Mouse (Mus musculus) c-Kit-negative CD71-positive TER-119-positive erythroid progenitor cells, embryonic 14.5 days (primary cell): ENCODE results near the gene Reln.

ENCODE experiments used
- DNase-seq: peaks from one replicate; pipeline ENCODE4 v3.0.0-alpha.2; 2013; ENCODE audit warnings: low read depth, low spot score

Gene Reln

DNA sequence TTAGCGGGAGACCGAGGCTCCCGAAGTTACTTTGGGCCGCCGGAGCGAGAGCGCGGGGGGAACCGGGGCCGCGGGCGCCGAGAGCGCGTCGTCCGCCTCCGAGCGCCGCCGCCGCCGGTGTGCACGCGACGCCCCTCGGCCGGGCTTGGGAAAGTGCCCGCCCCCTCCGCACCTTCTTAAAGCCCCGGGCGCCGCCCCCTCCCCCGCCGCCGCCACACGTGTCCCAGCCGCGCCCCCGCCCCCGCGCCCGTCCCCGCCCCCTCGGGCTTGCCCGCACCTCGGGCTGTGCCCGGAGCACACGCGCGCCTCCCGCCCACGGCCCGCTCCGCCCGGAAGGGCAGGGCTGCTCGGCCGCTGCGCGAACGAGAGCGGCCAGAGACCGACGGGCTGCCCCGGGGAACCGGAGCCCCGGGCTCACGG, at the start of gene Reln:
TSS of gene Reln (minus strand) at position 147 of the 420 bp plus-strand sequence.
- DNase-seq: peak; percentile 49

DNA sequence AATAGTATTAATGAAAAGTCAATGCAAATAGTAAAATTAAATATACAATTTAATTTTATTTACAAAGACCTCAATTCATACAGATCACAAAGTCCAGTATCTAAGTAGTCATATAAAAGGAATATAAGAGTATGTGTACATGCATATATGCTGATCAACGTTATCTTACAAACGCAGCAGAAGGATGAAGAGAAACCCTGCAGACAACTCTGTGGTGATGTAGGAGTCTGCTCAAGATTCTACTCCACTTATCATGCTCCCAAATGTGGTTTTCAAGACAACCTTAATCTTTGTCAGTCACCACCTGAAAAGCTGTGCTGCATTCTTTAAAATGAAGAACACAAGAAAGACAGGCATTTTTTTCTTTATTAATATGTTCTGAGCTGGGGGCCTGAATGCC, 44.0 kb upstream of the Reln start:
- DNase-seq: no peak

DNA sequence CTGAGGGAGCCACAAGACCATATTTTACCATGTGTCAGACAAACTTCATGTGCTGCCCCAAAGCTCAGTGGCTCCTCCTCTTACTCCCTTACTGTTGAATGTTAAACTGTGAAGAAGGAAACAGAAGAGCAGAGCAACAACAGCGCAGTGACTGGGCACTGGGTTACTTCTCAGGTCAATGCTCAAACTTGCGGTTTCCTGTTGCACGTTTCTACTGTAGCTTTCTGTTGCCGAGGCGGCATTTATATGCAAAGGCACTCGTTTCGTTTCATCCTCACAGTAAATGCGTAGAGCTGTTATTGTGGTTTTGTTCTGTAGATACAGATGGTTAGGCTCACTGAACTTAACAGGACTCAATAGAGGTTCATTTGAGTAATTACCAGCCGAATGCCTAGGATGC, 16.0 kb upstream of the Reln start:
- no peak for DNase-seq

- peak; percentile 98 for DNase-seq
Observed at GRCm38 (mm10) chr5:22348412-22348811, 3.9 kb upstream of the Reln start.

DNA sequence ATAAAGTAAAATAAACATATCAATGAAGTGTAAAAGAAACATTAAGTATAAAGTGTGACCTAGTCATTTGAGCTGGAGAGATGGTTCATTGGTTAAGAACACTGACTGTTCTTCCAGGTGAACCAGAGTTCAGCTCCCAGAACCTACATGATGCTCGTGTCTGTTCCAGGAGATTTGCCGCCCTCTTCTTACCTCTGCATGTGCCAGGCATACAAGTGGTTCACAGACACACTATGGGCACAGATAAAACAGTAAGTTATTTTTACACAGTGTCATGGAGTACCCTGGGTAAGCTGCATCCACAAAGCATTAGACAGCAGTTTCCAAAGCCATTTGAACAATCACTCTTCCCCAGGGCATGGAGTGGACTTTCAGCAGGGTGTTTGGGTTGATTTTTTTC, 3.2 kb upstream of the Reln start:
- peak; percentile 55 for DNase-seq

- no peak for DNase-seq
Observed at GRCm38 (mm10) chr5:22345894-22346635, 1.6 kb upstream of the Reln start.

- DNase-seq: peak; percentile 63
Observed at GRCm38 (mm10) chr5:22344976-22345651, 612 bp upstream of the Reln start.

GRCm38 (mm10) chr5:22343843-22344555, 503 bp downstream of the Reln start:
- no peak for DNase-seq

GRCm38 (mm10) chr5:22343536-22343842, 1.0 kb downstream of the Reln start:
- DNase-seq: no peak

- DNase-seq: no peak
Observed at GRCm38 (mm10) chr5:22342461-22342860, 2.0 kb downstream of the Reln start.

GRCm38 (mm10) chr5:22340991-22341390, 3.5 kb downstream of the Reln start:
- DNase-seq: no peak

DNA sequence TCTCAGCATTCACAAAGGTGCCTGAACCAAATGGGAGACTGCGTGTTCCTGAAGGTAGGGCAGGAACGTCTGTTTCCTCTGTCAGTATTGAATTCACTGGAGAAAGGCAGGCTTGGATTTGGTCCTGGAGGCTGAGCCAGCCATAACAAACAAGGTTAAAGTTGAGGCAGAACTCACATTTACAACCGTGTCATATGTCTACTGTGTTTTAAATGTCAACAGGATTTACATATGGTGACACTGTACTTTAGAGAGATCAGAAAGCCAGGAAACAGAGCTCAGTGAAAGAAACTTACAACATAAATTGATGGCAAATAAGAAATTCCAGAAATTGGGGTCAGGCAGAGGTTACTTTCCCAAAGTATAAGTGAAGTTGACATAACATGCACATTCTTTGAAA, 9.1 kb downstream of the Reln start:
- DNase-seq: no peak

DNA sequence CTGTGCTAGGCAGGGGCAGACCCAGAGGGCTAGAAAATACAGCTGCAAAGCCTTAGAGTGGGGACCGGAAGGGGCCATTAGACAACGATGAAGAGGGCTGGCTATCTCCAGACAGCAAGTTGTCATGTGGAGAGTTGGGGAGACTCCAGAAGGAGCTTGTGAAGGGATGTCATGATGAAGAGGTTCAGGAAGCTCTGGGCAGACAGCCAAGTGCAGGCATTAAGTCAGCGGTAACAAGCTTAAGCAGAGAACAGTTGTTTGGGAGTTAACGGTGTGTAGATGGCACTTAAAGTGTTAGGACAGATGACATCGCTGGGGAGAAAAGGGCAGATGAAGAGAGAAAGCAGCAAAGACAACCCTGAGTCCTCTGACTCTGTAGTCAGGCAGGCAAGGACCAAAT, 13.7 kb downstream of the Reln start:
- no peak for DNase-seq

GRCm38 (mm10) chr5:22328431-22329359, 15.8 kb downstream of the Reln start:
- no peak for DNase-seq

DNA sequence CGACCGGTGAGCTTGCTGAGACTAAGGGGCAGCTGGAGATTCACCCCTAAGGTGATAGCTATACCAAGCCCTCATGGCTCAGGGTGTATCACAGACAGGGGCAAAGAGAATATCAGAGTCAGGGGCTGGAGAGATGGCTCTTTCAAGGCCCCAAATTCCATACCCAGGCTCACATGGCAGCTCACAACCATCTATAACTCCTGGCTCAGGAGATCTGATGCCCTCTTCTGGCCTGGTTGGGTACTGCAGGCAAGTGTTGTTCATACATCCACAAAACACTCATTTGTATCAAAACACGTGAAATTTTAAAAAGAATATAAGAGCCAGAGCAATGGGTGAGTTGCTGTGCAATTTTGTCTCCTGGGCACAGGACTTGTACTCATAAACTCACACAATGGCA, 17.3 kb downstream of the Reln start:
- DNase-seq: peak; percentile 63

DNA sequence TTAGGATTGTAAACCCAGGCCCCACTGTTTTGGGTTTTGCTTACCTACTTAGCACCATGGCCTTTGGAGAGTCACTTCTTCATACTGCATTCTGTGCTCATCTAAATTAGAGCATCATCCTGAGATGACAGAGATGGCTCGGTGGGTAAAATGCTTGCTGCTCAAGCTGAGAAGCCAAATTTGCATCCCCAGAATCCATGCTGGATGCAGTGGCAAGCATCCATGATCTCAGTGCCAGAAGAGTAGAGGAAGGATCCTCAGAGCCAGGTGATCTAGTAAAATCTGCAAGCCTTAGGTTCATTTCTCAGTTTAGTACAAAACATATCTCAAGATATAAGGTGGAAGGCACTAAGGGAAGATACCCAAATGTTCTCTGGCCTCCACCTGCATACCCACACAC, 20.7 kb downstream of the Reln start:
- DNase-seq: no peak

GRCm38 (mm10) chr5:22317807-22318206, 26.7 kb downstream of the Reln start:
- DNase-seq: peak; percentile 48

- DNase-seq: no peak
Observed at GRCm38 (mm10) chr5:22316471-22316870, 28.0 kb downstream of the Reln start.

DNA sequence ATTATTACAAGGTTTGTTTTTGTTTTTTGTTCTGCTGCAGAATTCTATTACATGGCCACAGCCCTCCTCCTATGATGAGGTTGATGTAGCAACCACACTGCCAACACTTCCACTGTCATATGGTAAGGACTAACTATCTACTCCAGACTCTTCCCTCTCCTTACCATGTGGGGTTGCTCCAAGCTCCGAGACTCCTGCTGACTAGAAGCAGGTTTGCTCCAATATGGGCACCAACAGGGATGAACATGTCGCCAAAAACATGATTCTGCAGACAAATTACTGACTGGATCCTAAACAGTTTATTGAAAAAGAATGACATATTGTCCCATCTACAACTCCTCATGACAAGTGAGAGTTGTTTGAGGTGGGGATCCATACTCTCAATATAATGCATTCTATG, 28.5 kb downstream of the Reln start:
- no peak for DNase-seq

DNA sequence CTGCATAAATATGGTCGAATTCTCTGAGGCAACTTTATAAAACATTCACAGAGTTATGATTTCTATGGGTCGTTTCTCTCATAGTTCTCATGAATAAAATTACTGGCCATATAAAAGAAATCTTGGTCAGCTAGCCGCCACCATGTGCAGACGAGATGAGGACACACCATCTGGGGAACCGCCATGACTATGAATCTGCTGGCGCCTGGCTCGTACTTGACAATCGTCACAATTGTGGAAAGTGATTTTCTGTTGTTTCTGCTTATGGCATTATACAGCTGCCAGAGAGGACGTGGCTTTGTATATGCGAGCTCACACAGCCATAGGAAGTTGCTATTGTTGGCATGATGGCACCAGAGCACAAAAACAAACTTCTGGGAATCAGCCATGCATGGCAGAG, 31.5 kb downstream of the Reln start:
- no peak for DNase-seq

DNA sequence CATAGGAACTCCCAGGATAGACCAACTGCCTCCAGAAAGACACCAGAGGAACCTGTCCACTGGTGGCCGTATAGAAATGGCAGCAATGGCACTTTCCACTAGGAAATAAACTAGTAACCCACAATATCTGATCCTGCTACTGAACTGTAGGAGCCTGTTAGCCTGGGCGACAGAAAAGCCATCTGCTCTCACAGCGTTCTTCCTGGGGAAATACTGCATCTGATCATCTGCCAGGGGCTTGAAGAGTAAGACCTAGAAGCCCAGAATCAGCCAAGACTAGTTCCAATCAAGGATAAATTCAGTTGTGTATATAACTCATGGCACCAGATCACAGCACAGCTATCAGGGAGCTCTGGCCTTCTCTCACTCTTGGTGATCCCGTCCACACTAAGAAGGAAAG, 33.5 kb downstream of the Reln start:
- no peak for DNase-seq

DNA sequence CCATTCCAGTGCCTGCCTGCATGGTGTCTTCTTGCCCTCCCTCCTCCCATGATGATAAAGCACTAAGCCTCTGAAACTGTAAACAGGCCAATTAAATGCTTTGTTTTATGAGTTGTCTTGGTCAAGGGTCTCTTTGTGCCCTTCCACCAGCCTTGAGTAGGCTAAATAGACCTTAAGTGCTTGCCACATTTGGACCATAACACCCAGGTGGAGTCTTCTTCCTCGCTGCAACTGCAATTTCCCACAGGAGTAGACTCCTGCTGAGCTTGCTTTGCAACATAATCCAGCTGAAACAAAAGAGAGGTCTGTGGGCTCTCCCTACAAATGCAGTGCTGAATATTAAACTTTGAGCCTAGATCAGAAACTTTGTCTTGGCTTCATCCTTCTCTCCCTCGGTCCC, 35.5 kb downstream of the Reln start:
- no peak for DNase-seq
